Mouse (Mus musculus) bone marrow macrophage, adult 2 months (primary cell): ENCODE measurements around the gene Prkcz.

Source experiments
- CTCF ChIP-seq: IDR thresholded peaks from 2 replicates; pipeline ENCODE4 v1.5.1; 2012; ENCODE audit warnings: low read depth, mild to moderate bottlenecking, low read length, moderate library complexity
- POLR2A ChIP-seq: IDR thresholded peaks from 2 replicates; pipeline ENCODE4 v1.6.1; 2012; ENCODE audit warnings: mild to moderate bottlenecking, low read depth, low read length, borderline replicate concordance

- no peak for TF ChIP-seq CTCF
- no peak for TF ChIP-seq POLR2A
These were observed 36.6 kb downstream of the Prkcz start for GRCm38 (mm10) chr4:155324511-155324910.
